Mouse (Mus musculus): ENCODE measurements around the gene Pgc.
A peak's percentile ranks its signal among the peaks of the same experiment; 100 is the strongest.

Gene Pgc

GRCm38 (mm10) chr17:47708972-47709371 is 17.7 kb upstream of the Pgc start:
- no peak for DNase-seq (ENCODE audit: extremely low spot score)

GRCm38 (mm10) chr17:47710036-47710435 is 16.6 kb upstream of the Pgc start:
- no peak for DNase-seq (ENCODE audit: extremely low spot score)

GRCm38 (mm10) chr17:47711883-47712282 is 14.8 kb upstream of the Pgc start:
- no peak for DNase-seq (ENCODE audit: extremely low spot score)

- DNase-seq (ENCODE audit: extremely low spot score), result no peak
Measured at GRCm38 (mm10) chr17:47712889-47713571, 13.6 kb upstream of the Pgc start.

GRCm38 (mm10) chr17:47715037-47715436 is 11.6 kb upstream of the Pgc start:
- no peak for DNase-seq (ENCODE audit: extremely low spot score)

GRCm38 (mm10) chr17:47721183-47721582 is 5.5 kb upstream of the Pgc start:
- no peak for DNase-seq (ENCODE audit: extremely low spot score)

GRCm38 (mm10) chr17:47730633-47731575 is 4.3 kb downstream of the Pgc start:
- no peak for DNase-seq (ENCODE audit: extremely low spot score)

GRCm38 (mm10) chr17:47735553-47736100 is 9.0 kb downstream of the Pgc start:
- no peak for DNase-seq (ENCODE audit: extremely low spot score)

- DNase-seq (ENCODE audit: extremely low spot score), result peak; percentile 94
Measured at GRCm38 (mm10) chr17:47736856-47737255, 10.2 kb downstream of the Pgc start, which contains the start of gene Tfeb. TSS of gene Tfeb (plus strand) at chr17:47737030.

- DNase-seq (ENCODE audit: extremely low spot score), result peak; percentile 66
Measured at GRCm38 (mm10) chr17:47737271-47738065, 10.8 kb downstream of the Pgc start.

GRCm38 (mm10) chr17:47738066-47738878 is 11.6 kb downstream of the Pgc start:
- peak; percentile 51 for DNase-seq (ENCODE audit: extremely low spot score)

- peak; percentile 20 for DNase-seq (ENCODE audit: extremely low spot score)
Measured at GRCm38 (mm10) chr17:47738879-47739798, 12.5 kb downstream of the Pgc start.

GRCm38 (mm10) chr17:47740186-47740585 is 13.5 kb downstream of the Pgc start:
- DNase-seq (ENCODE audit: extremely low spot score), result no peak

- no peak for DNase-seq (ENCODE audit: extremely low spot score)
Measured at GRCm38 (mm10) chr17:47742991-47743734, 16.5 kb downstream of the Pgc start.

- no peak for DNase-seq (ENCODE audit: extremely low spot score)
Measured at GRCm38 (mm10) chr17:47744086-47744485, 17.4 kb downstream of the Pgc start.

- DNase-seq (ENCODE audit: extremely low spot score), result no peak
Measured at GRCm38 (mm10) chr17:47744746-47745368, 18.2 kb downstream of the Pgc start.

- no peak for DNase-seq (ENCODE audit: extremely low spot score)
Measured at GRCm38 (mm10) chr17:47748791-47749553, 22.3 kb downstream of the Pgc start.

- DNase-seq (ENCODE audit: extremely low spot score), result no peak
Measured at GRCm38 (mm10) chr17:47749626-47750025, 23.0 kb downstream of the Pgc start.
